Mouse (Mus musculus): ENCODE data around the gene Abo. TPM values are rescaled to one million over a fixed set of nuclear protein-coding genes. Genes with fewer than 3 reads are reported as not detected.

The Abo gene
- not detected in 2 replicates for polyA plus RNA-seq (2015; fragmentation: Nextera tagmentation; extraction: Ambion mirVana)

GRCm38 (mm10) chr2:26864879-26865278, at the start of gene Abo:
Gene Abo (minus strand): TSS chr2:26864979.
- Histone ChIP-seq H3K36me3 (replicated peaks) (no peaks in the 10 kb centered on the region), H3K4me2 (no peak within 1 kb of the TSS), H3K27ac (no peak within 1 kb of the TSS), H3K9me3 (no peaks in the 10 kb centered on the region), H3K9ac (no peak within 1 kb of the TSS), H3K4me3 (no peak within 1 kb of the TSS), H3K27me3 (replicated peaks) (no peaks in the 10 kb centered on the region), H3K4me1 (no peaks in the 10 kb centered on the region)
- no peak for ATAC-seq (replicated peaks)
- WGBS, result 69% methylated on average over 3 of the region's 3 CpGs

GRCm38 (mm10) chr2:26914148-26914941, 49.6 kb upstream of the Abo start:
- peaks cover 52% of the 10 kb centered on the region for H3K4me1 ChIP-seq

GRCm38 (mm10) chr2:26913416-26914147, 48.8 kb upstream of the Abo start:
- Histone ChIP-seq H3K9me3 (no peaks in the 10 kb centered on the region), H3K4me1 (peaks cover 59% of the 10 kb centered on the region), H3K36me3 (replicated peaks) (peaks cover 28% of the 10 kb centered on the region), H3K27ac (no peak overlapping the region), H3K4me3 (no peak overlapping the region), H3K27me3 (replicated peaks) (no peaks in the 10 kb centered on the region), H3K4me2 (no peak overlapping the region), H3K9ac (no peak overlapping the region)
- WGBS, result 87% methylated on average over 17 of the region's 17 CpGs
- no peak for ATAC-seq (replicated peaks)

More at GRCm38 (mm10) chr2:26914148-26914941, 49.6 kb upstream of the Abo start:
- H3K9ac ChIP-seq, result no peak overlapping the region
- ATAC-seq (replicated peaks), result no peak
- no peaks in the 10 kb centered on the region for H3K27me3 ChIP-seq (replicated peaks)
- peak overlapping the region; percentile 74; the same call in 1 of the 2 replicates for H3K4me3 ChIP-seq
- H3K36me3 ChIP-seq (replicated peaks), result peaks cover 36% of the 10 kb centered on the region
- H3K4me2 ChIP-seq, result no peak overlapping the region
- H3K9me3 ChIP-seq, result no peaks in the 10 kb centered on the region
- H3K27ac ChIP-seq, result no peak overlapping the region
- 63% methylated on average over 8 of the region's 8 CpGs for WGBS

- ATAC-seq (replicated peaks), result no peak
- H3K4me3 ChIP-seq, result peak overlapping the region; percentile 76
- H3K27ac ChIP-seq, result no peak overlapping the region
- H3K9ac ChIP-seq, result peak overlapping the region; percentile 81
- no peaks in the 10 kb centered on the region for H3K27me3 ChIP-seq (replicated peaks)
- H3K4me2 ChIP-seq, result peak overlapping the region; percentile 99
- peaks cover 58% of the 10 kb centered on the region for H3K4me1 ChIP-seq
- 70% methylated on average over 5 of the region's 5 CpGs for whole genome bisulfite sequencing
- peaks cover 34% of the 10 kb centered on the region for H3K36me3 ChIP-seq (replicated peaks)
- no peaks in the 10 kb centered on the region for H3K9me3 ChIP-seq
Observed at GRCm38 (mm10) chr2:26912253-26912770, 47.5 kb upstream of the Abo start.

GRCm38 (mm10) chr2:26910994-26911765, 46.4 kb upstream of the Abo start:
- Histone ChIP-seq H3K27ac (peak overlapping the region; percentile 91), H3K4me3 (peak overlapping the region; percentile 76), H3K36me3 (replicated peaks) (peaks cover 41% of the 10 kb centered on the region), H3K9me3 (no peaks in the 10 kb centered on the region), H3K4me2 (peak overlapping the region; percentile 99), H3K9ac (peak overlapping the region; percentile 81), H3K4me1 (peaks cover 52% of the 10 kb centered on the region), H3K27me3 (replicated peaks) (no peaks in the 10 kb centered on the region)
- 2% methylated on average over 37 of the region's 37 CpGs for WGBS
- peak; percentile 69 for ATAC-seq (replicated peaks)

GRCm38 (mm10) chr2:26910124-26910993, 45.6 kb upstream of the Abo start, which contains the start of the genes Med22 and Rpl7a:
Gene Med22 (minus strand): TSS chr2:26910677.
Gene Rpl7a (plus strand): TSS chr2:26910764.
- H3K36me3 ChIP-seq (replicated peaks), result peaks cover 48% of the 10 kb centered on the region
- no peaks in the 10 kb centered on the region for H3K9me3 ChIP-seq
- peak within 1 kb of the TSS; percentile 99 for H3K4me2 ChIP-seq
- peak within 1 kb of the TSS; percentile 81 for H3K9ac ChIP-seq
- peak within 1 kb of the TSS; percentile 76 for H3K4me3 ChIP-seq
- peaks cover 46% of the 10 kb centered on the region for H3K4me1 ChIP-seq
- under 1% methylated on average over 70 of the region's 74 CpGs for WGBS
- ATAC-seq (replicated peaks), result peak; percentile 95
- peak within 1 kb of the TSS; percentile 91 for H3K27ac ChIP-seq
- no peaks in the 10 kb centered on the region for H3K27me3 ChIP-seq (replicated peaks)

GRCm38 (mm10) chr2:26909387-26909784, 44.6 kb upstream of the Abo start:
- no peak for ATAC-seq (replicated peaks)
- H3K9me3 ChIP-seq, result no peaks in the 10 kb centered on the region
- peak overlapping the region; percentile 99 for H3K4me2 ChIP-seq
- peak overlapping the region; percentile 76 for H3K4me3 ChIP-seq
- H3K36me3 ChIP-seq (replicated peaks), result peaks cover 48% of the 10 kb centered on the region
- peaks cover 38% of the 10 kb centered on the region for H3K4me1 ChIP-seq
- peak overlapping the region; percentile 76 for H3K9ac ChIP-seq
- no peaks in the 10 kb centered on the region for H3K27me3 ChIP-seq (replicated peaks)
- no peak overlapping the region for H3K27ac ChIP-seq

- peaks cover 43% of the 10 kb centered on the region for H3K36me3 ChIP-seq (replicated peaks)
- H3K4me1 ChIP-seq, result peaks cover 41% of the 10 kb centered on the region
- no peak for ATAC-seq (replicated peaks)
- no peak overlapping the region for H3K27ac ChIP-seq
- H3K9me3 ChIP-seq, result no peaks in the 10 kb centered on the region
- peak overlapping the region; percentile 99 for H3K4me2 ChIP-seq
- peak overlapping the region; percentile 76 for H3K4me3 ChIP-seq
- WGBS, result 92% methylated on average over 18 of the region's 18 CpGs
- H3K9ac ChIP-seq, result peak overlapping the region; percentile 38
- no peaks in the 10 kb centered on the region for H3K27me3 ChIP-seq (replicated peaks)
Observed at GRCm38 (mm10) chr2:26908710-26909386, 44.1 kb upstream of the Abo start.

- no peaks in the 10 kb centered on the region for H3K9me3 ChIP-seq
- H3K36me3 ChIP-seq (replicated peaks), result peaks cover 26% of the 10 kb centered on the region; the same call in 1 of the 2 replicates
- H3K4me1 ChIP-seq, result peaks cover 43% of the 10 kb centered on the region
- H3K27ac ChIP-seq, result no peak overlapping the region
- no peak overlapping the region for H3K4me3 ChIP-seq
- WGBS, result 64% methylated on average over 4 of the region's 4 CpGs
- no peaks in the 10 kb centered on the region for H3K27me3 ChIP-seq (replicated peaks)
- no peak overlapping the region for H3K4me2 ChIP-seq
- ATAC-seq (replicated peaks), result no peak
- no peak overlapping the region for H3K9ac ChIP-seq
Observed at GRCm38 (mm10) chr2:26907109-26907508, 42.3 kb upstream of the Abo start.

GRCm38 (mm10) chr2:26906431-26906830, 41.7 kb upstream of the Abo start:
- Histone ChIP-seq H3K9me3 (no peaks in the 10 kb centered on the region), H3K9ac (no peak overlapping the region), H3K27ac (no peak overlapping the region), H3K4me1 (peaks cover 43% of the 10 kb centered on the region), H3K4me3 (no peak overlapping the region), H3K4me2 (no peak overlapping the region), H3K36me3 (replicated peaks) (peaks cover 25% of the 10 kb centered on the region; the same call in 1 of the 2 replicates), H3K27me3 (replicated peaks) (no peaks in the 10 kb centered on the region)
- ATAC-seq (replicated peaks), result no peak
- WGBS, result 96% methylated on average over 3 of the region's 3 CpGs

All from midbrain, embryonic 15.5 days (tissue).